Mouse (Mus musculus) brain, embryonic 14.5 days (tissue): Measurements from ENCODE around the gene Ezh1.
A peak's percentile ranks its signal among the peaks of the same experiment; 100 is the strongest.

ENCODE experiments used
- CTCF ChIP-seq: fragments of 200-500 bp; IDR thresholded peaks from 2 replicates; pipeline ENCODE4 v1.5.1; 2012; ENCODE audit warnings: inconsistent platforms, mild to moderate bottlenecking, moderate library complexity, borderline replicate concordance; ENCODE audit not compliant: insufficient read depth, insufficient read length; ENCODE audit errors: extremely low read depth
- POLR2A ChIP-seq: fragments of 200-500 bp; IDR thresholded peaks from 2 replicates; pipeline ENCODE4 v1.6.1; 2012; ENCODE audit warnings: mild to moderate bottlenecking, inconsistent platforms, borderline replicate concordance; ENCODE audit not compliant: poor library complexity, insufficient read depth, insufficient read length, severe bottlenecking; ENCODE audit errors: extremely low read depth

- no peak for TF ChIP-seq POLR2A
- 0 out of 2 replicates have a peak, but pooled peaks have one; percentile 11 for TF ChIP-seq CTCF
These were observed 19.8 kb upstream of the Ezh1 start, which contains the start of gene Ramp2 for GRCm38 (mm10) chr11:101245855-101246701.
